Mouse (Mus musculus) T-cell, adult 2 months (primary cell): ENCODE data around the gene Arhgef38.

ENCODE experiments used
- DNase-seq: peaks from one replicate; pipeline ENCODE4 v3.0.0; 2022; ENCODE audit warnings: low spot score

Arhgef38 gene

DNA sequence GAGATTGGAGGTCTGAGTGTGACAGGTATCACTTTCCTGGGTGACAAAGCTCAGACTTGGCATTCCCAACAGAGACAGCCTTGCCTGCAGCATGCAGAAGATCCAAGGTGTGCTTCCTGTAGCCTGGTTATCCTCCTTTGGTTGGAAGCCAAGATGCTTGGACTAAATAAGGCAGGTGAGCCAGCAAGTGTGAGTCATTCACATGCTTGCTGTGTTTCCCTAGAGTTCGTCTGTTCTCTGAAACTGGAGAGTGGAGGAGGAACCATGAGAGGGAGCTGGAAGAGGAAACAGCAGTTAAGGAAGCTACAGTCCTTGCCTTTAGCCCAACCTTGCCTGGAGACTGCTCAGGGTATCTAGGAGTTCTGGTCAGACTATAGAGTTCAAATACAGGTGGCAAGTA is 69.6 kb downstream of the Arhgef38 start:
- no peak for DNase-seq

DNA sequence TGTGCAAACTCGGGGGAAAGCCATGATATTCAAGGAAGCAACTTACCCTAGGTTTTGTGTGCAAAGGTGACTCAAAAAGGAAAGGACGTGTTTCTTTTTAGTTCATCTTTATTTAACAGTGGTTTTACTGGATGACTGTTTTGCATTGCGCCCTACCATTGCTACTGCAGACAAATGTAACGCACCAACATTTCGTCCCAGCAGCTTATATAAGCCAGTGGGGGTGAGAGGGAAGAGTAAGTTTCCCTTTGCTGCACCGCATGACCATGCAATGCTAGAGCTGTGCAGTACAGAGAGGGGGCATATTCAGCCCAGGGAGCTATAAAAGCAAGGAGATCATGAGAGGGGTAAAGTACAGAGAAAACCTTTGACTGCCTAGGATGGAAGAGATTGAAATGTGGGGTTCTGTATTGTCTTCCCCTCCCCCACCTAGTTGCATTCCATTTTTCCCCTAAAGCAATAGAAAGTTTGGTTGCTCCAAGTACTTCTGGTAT is 70.8 kb downstream of the Arhgef38 start:
- DNase-seq: no peak

DNA sequence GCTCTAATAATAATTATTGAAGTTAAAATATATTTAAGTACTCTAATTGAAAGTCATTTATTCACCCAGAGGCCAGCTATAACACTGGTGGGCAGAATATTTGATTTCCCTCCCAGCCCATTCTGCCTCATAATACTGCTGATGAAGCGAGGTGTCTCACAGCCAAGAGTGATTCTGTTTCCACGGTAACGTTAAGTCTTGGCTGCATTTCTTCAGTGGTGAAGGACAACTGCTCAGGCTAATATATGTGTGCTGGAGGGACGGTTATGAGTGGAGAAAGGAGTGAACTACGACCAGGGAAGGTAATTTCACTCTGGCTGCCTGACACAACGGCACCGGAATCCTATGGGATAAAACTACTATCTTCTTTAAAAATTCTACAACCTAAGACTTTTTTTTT is 71.6 kb downstream of the Arhgef38 start:
- no peak for DNase-seq

DNA sequence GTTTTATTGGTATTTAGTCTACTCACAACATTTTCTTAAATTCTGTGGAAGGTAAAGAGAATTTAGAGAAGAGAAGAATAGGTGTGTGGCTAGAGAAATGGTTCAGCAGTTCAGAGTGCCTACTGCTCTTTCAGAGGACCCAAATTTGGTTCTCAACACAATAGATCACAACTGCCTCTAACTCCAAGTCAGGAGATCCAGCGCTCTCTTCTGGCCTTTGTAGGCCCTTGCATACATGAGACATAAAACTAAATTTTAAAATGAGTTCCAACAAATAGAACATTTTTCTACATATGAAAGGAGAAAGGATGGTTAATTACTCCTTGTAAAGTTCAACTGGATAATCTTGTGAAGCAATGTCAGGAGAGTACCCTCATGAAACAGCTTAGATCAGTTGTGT is 73.3 kb downstream of the Arhgef38 start:
- no peak for DNase-seq

DNA sequence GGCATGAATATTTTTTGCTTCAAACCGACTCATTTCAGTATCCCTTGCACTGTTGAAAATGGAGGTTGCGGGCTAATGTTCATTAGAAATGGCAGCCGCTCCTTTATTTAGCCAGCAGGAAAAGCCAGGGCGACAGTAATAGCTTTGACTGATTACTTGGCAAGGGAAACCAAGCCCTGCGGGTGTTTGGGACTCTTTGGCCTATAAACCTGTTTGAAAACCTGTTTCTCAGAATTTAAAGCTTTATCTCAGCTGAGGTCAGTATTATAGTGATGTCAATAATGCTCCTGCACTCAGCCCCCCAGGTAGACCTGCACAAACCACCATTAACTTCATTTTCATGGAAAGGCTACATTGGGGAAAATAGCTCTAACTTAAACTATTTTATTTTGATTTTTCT is 76.5 kb downstream of the Arhgef38 start:
- no peak for DNase-seq

DNA sequence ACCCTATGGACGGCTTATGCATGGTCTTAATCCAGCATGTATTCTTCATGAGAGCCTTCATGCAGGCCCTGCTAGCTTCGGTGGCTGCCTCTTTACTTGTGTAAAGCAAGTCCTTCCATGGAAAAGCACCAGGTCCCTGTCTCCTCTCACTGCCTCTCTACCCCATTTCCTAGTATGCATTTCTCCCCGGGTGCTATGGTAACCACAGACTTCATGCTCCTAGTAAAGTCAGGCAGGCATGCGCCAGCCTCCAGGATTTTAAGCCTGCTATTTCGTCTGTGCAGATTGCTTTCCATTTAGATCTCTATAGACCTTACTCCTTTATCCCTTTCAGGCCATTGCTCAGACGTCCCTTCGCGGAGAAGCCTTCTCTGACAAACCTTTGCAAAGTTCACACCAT is 80.1 kb downstream of the Arhgef38 start:
- DNase-seq: no peak

DNA sequence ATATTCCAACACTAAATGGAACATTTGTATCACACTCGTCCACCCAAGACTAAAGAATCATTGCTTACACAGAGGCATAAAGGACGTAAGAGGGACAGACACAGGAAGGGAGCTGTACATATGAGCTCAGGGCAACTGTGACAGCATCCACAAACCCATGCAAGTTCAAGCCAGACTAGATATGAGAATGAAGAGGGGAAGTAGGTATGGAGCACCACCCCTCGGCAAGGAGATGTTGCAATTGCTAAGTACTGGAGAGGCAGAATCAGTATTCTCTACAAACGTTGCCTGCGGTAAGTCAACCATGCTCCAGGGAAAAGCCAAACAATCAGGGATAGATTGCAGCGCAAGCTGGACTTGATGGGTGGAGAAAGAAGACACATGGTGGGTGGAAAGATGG is 81.1 kb downstream of the Arhgef38 start:
- DNase-seq: no peak

DNA sequence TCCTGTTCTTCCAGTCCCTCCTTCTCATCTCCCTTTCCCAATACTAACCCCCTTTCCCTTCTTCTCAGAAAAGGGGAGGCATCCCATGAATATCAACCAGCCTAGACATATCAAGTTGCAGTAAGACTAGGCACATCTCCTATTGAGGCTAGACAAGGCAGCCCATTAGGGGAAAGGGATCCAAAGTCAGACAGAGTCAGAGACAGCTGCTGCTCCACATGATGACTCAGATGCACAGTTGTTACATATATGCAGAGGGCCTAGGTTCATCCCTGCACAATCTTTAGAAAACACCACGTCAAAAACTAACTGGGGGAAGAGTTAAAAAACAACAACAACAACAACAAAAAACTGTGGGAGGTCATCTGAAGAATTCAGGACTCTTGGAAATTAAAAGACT is 81.9 kb downstream of the Arhgef38 start:
- DNase-seq: no peak

DNA sequence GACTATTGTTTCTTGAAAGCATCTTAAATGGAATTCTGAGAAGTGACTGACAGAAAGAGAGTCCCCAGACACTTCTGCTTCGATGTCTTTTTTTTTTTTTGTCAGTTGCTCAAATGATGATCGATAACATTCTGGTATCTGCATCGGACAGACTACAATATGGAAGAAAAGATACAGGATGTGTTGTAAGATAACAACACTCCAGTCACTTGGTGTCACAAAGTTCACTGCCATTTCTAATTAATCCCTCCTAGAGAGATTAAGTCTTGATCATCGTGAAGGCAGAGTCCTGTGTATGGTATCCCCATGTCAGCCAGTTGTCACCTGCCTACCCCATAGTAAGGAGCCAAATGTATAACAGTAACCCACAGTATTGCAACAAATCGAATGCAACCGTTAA is 83.1 kb downstream of the Arhgef38 start:
- no peak for DNase-seq

DNA sequence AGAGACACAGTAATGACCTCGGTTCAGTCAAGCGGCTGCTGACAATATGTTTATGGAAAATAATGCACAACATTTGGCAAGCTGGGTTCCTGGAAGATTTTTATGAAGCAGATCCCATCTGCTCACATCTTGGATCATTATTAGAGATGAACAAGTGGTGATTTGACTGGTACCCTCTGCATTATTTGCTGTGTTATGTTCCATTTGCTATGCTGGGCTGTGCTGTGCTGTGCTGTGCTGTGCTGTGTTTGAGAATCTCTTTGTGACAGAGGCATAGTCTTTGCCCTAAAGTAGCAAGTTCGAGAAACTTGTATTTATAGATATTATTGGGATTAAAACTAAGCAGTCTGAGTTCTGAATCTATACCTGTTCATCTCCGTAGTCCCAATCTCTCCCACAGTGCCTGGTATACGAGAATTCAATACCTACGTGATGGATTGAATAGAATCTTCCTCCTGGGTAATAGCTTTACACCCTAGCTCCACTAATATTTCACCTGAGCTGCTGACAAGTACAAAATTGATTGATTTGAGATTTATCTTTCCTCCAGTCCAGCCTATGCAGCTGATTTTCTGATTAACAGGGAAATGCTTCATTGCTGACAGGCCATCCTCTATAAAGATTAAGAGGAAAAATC is 90.1 kb downstream of the Arhgef38 start:
- no peak for DNase-seq

DNA sequence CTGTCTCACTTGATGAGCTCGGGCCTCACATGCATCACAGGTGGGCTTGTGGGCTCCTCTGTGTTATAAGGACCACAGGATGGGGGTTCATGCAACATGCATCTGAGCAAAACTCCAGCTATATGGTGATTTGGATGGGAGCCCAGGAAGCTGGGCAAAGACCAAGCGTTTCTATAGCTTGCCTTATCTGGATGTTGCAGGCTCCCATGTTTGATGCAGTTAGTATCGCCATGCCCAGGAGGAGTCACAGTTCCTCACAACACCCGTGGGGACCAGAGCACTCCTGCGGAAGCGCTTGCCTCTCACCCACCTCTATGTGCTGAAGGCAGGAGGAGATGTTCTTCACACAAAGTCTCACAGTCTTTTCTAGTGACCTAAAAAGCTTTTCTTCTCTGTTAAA is 92.9 kb downstream of the Arhgef38 start:
- no peak for DNase-seq

DNA sequence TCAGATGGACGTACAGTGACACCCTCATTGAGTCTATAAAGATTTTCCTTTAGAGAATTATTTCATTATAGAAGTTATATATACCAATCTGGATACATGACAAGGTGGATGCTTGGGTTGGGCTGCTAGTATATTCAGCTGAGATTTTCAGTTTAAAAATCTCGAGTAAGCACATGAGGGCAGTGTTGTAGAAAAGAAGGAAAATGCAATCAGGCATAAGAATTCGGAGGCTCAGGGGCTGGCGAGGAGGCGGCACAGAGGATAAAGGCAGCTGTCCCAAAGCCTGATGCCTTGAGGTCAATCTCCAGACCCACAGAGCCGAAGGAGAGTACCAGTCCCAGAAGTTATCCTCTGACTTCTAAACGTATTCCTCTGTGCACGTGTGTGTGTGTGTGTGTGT is 102.1 kb downstream of the Arhgef38 start:
- DNase-seq: no peak

DNA sequence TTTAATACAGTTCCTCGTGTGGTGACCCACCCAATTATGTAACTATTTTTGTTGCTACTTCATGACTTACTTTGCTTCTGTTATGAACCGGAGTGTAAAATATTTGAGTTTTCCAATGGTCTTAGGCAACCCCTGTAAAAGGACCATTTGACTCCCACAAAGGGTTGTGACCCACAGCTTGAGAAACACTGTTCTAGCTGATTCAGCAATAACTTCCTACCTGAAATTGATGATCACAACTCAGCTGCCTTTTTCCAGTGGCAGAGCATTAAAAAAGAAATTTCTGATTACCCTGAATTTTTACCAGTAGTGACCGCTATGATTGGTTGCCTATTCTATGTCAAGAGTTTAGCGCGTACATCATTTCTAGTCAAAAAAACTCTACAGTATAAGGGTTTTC is 103.4 kb downstream of the Arhgef38 start:
- no peak for DNase-seq

DNA sequence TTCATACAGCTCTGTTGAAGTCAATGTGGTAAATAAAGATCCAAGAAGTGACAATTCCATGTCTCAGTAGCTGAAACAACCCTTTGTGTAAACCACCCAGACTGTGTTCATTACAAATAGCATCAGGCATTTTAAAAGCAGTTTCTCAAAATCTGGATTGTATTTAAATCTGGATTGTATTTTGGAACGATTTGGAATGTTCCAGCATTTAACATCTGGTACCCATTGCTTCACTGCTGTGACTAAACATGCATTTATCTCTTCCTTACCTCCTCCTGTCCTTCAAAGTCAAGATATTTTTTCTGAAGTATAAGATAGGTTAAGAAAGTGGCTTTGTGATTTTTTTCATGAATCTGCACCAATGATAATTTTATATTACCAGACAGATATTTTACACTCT is 121.5 kb downstream of the Arhgef38 start:
- no peak for DNase-seq

DNA sequence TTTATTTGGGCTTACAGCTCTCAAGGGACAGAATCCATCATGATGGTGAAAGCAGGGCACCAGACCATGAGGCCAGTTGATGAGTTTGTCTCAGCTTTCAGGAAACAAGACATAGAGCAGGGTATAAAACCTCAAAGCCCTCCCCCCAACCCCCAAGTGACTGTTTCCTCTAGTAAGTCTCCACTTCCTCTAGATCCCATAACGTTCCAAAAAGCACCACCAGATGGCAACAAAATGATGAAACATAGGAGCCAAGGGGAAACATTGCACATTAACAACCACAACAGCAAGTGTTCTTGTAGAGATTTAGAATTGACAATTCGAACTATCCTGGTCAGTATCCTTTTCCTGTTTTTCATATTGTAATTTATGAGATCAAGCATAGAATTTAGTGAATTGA is 123.0 kb downstream of the Arhgef38 start:
- no peak for DNase-seq

DNA sequence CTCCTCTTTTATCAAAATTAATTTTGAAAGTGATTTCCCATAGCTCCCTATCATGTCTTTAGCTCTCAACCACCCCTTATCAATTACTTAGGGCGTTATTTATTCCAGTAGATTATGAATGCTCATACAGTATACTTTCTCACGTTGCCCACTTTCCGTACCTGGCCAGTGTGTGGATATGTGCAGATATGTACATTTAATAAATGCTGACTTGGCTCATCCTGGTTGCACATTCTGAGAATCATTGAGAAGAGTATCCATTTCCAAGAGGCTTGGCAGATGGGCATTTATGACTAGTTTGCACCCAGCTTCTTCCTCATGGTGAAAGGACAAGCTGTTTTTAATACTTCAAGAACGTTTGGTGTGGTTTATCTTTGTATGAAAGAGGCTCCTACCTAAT is 124.9 kb downstream of the Arhgef38 start:
- DNase-seq: no peak

DNA sequence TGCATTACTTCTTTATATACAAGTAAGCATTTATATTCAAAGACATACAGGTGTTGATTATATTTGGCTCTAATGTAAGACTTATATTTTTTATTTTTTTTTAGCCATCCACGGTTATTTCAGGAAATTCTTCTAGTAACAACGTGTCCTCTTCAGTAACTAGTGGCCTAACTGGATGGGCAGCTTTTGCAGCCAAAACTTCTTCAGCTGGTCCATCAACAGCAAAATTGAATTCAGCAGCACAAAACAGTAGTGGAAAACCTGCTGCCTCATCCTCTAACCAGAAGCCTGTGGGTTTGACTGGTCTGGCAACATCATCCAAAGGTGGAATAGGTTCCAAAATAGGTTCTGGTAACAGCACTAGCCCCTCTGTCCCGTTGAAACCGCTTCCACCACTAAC is 126.0 kb downstream of the Arhgef38 start:
- DNase-seq: no peak

DNA sequence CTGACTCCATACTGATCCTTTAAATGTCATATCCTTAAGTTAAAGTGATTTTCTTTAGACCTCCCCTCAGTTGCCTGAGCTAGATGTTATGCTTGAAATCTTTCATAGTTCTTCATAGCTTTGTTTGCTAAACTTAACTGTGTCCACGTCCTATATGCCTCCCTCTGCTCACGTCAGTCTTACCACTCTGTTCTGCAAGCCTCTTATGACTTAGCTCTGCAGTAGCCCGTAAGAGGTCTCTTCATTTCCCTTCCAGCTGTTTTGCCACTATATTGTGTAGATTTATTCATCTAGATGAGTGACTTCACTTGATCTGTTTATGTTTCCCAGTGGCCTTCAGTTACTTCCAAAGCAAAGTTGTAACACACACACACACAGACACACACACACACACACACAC is 130.3 kb downstream of the Arhgef38 start:
- DNase-seq: no peak

DNA sequence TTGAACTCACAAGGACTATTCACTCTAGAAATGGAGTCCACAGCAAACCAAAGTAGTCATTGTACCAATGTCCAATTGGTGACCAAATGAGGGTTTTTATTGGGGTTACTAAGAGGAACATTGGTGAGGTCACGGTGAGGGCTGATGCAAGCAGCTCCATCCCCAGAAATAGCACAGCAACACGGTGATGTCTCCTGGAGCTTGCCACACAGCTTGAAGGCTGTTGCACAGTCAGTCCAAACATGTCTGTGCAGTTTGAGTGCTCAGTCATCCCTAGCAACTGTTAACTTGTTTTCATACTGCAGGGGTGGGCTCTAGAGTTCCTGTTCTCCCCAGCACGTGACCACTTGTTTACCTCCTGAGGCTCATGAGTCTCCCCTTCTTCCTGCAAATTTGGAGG is 131.0 kb downstream of the Arhgef38 start:
- no peak for DNase-seq

DNA sequence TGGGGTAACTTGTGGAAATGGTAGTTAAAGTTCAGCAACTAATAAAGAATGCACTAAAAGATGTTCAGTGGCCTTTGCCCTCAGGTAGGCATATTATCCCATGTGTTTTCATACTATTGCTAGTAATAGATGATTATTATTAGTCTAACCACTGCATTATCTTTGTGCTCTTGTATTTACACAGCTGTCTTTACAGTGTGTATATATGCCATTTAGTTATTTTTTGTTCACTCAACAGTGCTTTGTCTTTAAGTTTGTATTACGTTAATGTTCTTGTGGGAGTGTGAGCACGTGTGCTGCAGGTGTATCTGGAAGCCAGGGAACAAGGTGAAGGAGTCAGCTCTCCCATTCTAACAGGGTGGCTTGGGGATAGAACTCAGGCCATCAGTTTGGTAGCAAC is 135.8 kb downstream of the Arhgef38 start:
- DNase-seq: no peak

DNA sequence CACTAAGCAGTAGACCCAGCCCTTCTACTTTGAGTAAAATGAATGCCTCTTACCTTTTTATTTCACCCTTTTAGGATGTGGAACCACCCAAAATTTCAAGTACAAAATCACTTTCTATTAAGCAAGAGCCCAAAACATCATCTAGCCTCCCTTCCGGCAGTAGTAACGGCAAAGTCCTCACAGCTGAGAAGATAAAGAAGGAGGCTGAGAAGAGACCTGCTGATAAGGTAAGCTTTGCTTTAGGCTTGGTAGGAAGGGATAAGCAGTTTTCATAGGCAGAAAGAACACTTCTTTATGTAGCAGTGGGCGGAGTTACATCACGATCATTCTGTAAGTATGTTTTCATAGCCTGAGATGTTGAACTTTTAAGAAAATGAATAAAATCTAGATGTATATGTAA is 136.4 kb downstream of the Arhgef38 start:
- DNase-seq: no peak

DNA sequence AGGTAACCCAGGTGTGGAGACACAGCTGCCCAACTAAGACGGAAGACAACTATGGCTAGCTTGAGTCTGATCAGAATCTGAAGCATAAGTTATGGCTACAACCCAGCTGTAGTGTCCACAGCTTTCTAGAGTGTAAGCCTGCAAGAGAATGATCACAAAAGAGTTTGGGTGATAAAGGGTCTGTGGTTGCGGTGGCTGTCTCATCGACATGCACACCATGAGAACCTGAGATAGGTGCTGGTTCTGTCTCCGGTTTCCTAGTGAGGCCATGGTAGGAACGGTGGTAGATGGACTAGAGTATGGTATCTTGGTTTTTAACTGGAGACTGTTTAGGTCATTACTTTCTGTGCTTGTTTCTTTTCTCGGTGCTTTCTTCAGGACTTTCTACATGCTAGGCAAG is 136.8 kb downstream of the Arhgef38 start:
- no peak for DNase-seq

DNA sequence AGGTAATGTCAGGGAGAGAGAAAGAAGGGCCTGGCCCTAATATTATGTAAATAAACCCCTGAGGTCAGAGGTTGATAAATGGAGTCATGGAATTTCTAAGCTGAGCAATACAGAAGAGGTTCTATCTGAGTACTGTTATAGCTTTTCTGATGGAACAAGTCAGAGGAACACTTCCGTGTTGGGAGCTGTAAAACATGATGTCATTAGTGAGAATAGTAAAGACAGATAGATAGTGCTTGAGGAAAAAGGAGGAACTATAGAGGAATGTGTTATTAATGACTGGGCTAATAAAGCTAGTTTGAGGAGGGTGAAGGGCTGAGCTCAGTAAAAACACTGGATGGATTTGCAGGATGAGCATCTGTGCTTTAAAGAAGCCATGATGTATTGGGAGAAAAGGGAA is 140.4 kb downstream of the Arhgef38 start:
- DNase-seq: no peak

DNA sequence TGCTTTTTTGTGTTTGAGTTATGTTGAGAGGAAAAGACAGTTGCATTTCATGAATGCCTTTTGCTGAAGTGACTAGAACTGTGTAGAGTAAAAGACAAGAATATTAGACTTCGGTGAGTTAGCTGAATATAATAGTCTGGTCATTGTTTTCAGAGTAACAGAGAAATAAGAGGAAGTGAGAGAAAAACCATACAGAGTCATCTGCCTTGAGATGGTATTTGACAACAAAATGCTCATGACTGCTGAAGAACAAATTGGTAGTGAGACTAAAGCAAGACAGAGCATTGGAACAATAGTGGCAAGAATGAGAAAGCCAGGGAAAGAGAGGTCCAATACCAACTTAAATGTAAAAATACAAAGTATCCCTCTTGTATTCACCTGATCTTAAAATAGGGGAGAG is 141.8 kb downstream of the Arhgef38 start:
- DNase-seq: no peak
